Mouse (Mus musculus) testis, adult 2 months (tissue): Measurements from ENCODE around the gene Sinhcaf.

Experiments
- CTCF ChIP-seq: fragments of 200-500 bp; IDR thresholded peaks from 2 replicates; pipeline ENCODE4 v1.5.1; 2012; ENCODE audit warnings: low read depth, mild to moderate bottlenecking, inconsistent platforms, low read length, moderate library complexity; ENCODE audit not compliant: control insufficient read depth, insufficient read depth, insufficient replicate concordance
- POLR2A ChIP-seq: fragments of 200-500 bp; IDR thresholded peaks from 2 replicates; pipeline ENCODE4 v1.6.1; 2012; ENCODE audit warnings: low read depth, mild to moderate bottlenecking, inconsistent platforms, low read length, moderate library complexity; ENCODE audit not compliant: control insufficient read depth

DNA sequence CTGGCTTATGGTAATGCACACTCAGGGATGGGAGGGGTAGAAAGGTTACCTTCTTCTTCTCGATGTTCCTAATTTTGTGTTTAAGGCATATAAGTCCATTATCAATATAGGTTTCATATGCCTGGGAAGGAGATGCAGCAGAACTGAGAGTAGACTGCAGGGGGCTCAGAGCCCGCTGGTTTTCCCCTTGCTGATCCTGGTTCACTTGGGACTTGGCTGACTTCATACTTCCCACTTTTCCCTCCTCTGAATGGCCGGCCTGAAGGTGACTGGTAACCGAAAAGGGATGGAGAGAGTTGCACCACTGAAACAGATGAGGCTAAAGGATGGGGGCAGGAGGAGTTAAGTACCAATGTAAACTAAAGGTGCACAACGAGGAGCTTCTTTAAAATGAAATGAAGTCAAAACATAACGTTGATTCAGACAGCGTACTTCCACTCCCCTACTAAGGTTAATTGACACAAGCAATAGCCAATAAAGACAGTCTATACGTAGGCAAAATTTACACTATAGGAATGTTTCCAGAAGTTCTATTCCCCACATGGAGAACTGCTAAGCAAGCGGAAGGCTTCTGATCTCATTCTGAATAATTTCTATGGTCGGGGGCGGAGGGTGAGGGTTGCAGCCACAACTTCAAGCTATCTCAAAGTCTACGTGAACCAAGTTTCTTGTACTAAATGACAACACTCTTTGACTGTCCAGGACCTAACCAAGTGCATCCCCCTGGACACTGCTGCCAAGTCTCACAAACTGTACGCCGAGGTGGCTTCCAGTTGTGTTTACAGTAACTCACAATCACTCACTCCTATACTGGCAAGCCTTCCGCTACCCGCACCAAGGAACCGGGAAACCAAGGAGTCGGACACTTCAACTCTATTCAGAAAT lies 51.1 kb downstream of the Sinhcaf start:
- no peak for TF ChIP-seq CTCF
- no peak for TF ChIP-seq POLR2A
